ENCODE assay signal across 11 mouse cellular contexts in genomic region chr9:69715445-69715844, GRCm38 (mm10). TPM values are rescaled to one million over a fixed set of nuclear protein-coding genes. Genes with fewer than 3 reads are reported as not detected.
DNase-seq lines count a peak whose midpoint lies in the region; ATAC-seq lines count a peak whose summit lies in the region.
"Had no signal": no experiment of that assay in that cellular context is flagged by ENCODE, and none has a peak within 500 bp of the region (broad histone marks: within the 10 kb centered on the region; RNA-seq: fewer than 3 reads in every experiment).

No protein-coding gene starts in this region.

- peak overlapping the region; percentile 33 for H3K4me2 ChIP-seq in neural tube, embryonic 12.5 days (replicated peaks)

- H3K4me1 ChIP-seq in neural tube, embryonic 12.5 days: peaks cover 42% of the 10 kb centered on the region

- H3K27me3 ChIP-seq in neural tube, embryonic 12.5 days (replicated peaks): no peaks in the 10 kb centered on the region

- no peaks in the 10 kb centered on the region for H3K36me3 ChIP-seq in neural tube, embryonic 12.5 days

- no peak overlapping the region for H3K4me3 ChIP-seq in neural tube, embryonic 12.5 days

- 4% methylated on average over 12 of the region's 12 CpGs for WGBS in neural tube, embryonic 12.5 days

- DNase-seq in kidney, adult 11 months: peak; percentile 10
- DNase-seq in kidney, adult 18-20 months: no peak
- DNase-seq in embryo, embryonic 11 days: peak; percentile 43
- DNase-seq in kidney, postnatal 10 days: peak; percentile 32
- no peak for DNase-seq in urinary bladder, adult 18-20 months (ENCODE audit: low spot score in 2 of 2)
- DNase-seq in cerebellum, postnatal 14 days: no peak
- DNase-seq in heart, postnatal 10 days: no peak
- DNase-seq: gastrocnemius, postnatal 10 days had no signal

- ATAC-seq in neural tube, embryonic 12.5 days (ENCODE audit: low FRiP score, low read depth): 0 out of 2 replicates have a peak, but pooled peaks have one; percentile 23

- intact Hi-C loops in heart, postnatal 10 days (cut with DNase I): no loop called here

- H3K9ac ChIP-seq in neural tube, embryonic 12.5 days: no peak overlapping the region

- H3K9me3 ChIP-seq in neural tube, embryonic 12.5 days: no peaks in the 10 kb centered on the region

- H3K27ac ChIP-seq in neural tube, embryonic 12.5 days: no peak overlapping the region; the same call in 1 of the 2 replicates
- H3K27ac ChIP-seq: macrophage had no signal

RNA-seq across cellular contexts. Expression of gene Foxb1, which starts 45.3 kb away (rescaled TPM):
- 8.5 and 9.7 TPM in 2 replicates for polyA plus RNA-seq in neural tube, embryonic 12.5 days (2016; fragmentation: Nextera tagmentation; extraction: Ambion mirVana)
- total RNA-seq in heart, postnatal 10 days (2021): not detected
- total RNA-seq: adrenal gland, postnatal 4 days; gastrocnemius, postnatal 10 days had no signal
- polyA plus RNA-seq: macrophage had no signal

Comparison
In these comparisons a context has a peak if more than half of its experiments do, and no peak if none do; other contexts are left out.
1. DNase-seq: peak in kidney, adult 11 months (single experiment), embryo, embryonic 11 days (single experiment) and kidney, postnatal 10 days (single experiment); none in kidney, adult 18-20 months (single experiment), urinary bladder, adult 18-20 months (0 of 2), cerebellum, postnatal 14 days (0 of 2) and heart, postnatal 10 days (0 of 2).